Mouse (Mus musculus) brain, embryonic 14.5 days (tissue): ENCODE results near the gene Actg1. TPM values are rescaled to one million over a fixed set of nuclear protein-coding genes. Genes with fewer than 3 reads are reported as not detected.

Source experiments
- DNase-seq: peaks from one replicate; pipeline ENCODE4 v3.0.0-alpha.2; 2011; ENCODE audit warnings: low read depth
- CTCF ChIP-seq: fragments of 200-500 bp; IDR thresholded peaks from 2 replicates; pipeline ENCODE4 v1.5.1; 2012; ENCODE audit warnings: inconsistent platforms, mild to moderate bottlenecking, moderate library complexity, borderline replicate concordance; ENCODE audit not compliant: insufficient read depth, insufficient read length; ENCODE audit errors: extremely low read depth
- POLR2A ChIP-seq: fragments of 200-500 bp; IDR thresholded peaks from 2 replicates; pipeline ENCODE4 v1.6.1; 2012; ENCODE audit warnings: mild to moderate bottlenecking, inconsistent platforms, borderline replicate concordance; ENCODE audit not compliant: poor library complexity, insufficient read depth, insufficient read length, severe bottlenecking; ENCODE audit errors: extremely low read depth
- polyA plus RNA-seq: library from polyadenylated mRNA; depleted of rRNA; stranded (reverse); fragments of >200 nt; gene quantifications from 2 replicates; pipeline ENCODE4 v1.2.3, GENCODE M21; 2012; rRNA removed

Actg1 gene
- polyA plus RNA-seq: 1,716 and 3,108 TPM in 2 replicates

DNA sequence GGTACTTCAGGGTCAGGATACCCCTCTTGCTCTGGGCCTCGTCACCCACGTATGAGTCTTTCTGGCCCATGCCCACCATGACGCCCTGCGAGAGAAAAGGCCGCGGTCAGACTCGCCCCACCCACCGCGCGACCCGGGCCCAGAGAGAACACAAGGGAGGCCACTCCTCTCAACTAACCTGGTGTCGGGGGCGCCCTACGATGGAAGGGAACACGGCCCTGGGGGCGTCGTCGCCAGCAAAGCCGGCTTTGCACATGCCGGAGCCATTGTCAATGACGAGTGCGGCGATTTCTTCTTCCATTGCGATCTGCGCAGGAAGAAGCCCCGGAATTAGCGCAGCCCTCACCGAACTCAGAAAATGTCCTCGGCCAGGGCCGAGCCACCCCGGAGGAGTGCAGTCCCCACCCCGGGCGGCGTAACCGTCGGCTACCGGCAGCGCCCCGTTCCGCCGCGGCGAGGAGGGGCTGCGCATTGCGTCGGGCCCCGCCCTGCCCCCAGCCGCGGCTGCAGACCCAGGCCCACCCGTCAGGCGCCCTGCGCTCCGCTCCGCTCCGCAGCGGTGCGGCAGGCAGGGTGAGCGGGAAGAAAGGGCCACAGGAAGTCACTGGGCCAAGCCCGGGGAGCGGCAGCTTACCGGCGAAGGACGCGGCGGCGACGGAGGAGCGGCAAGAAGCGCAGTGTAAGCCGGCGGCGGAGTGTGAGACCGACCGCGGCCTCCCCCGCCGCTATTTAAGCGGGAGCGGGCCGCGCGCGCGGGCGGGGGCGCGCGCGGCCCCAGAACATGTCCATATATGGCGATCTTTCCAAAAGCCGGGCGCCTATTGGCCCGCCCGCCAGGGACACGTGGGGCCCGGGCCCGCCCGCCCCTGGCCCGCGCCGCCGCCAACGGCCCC, at the start of gene Actg1:
Gene Actg1 (minus strand): TSS at position 752 of the 893 bp plus-strand sequence.
- peak; percentile 94 for DNase-seq
- TF ChIP-seq POLR2A (peak; percentile 93), CTCF (no peak)

DNA sequence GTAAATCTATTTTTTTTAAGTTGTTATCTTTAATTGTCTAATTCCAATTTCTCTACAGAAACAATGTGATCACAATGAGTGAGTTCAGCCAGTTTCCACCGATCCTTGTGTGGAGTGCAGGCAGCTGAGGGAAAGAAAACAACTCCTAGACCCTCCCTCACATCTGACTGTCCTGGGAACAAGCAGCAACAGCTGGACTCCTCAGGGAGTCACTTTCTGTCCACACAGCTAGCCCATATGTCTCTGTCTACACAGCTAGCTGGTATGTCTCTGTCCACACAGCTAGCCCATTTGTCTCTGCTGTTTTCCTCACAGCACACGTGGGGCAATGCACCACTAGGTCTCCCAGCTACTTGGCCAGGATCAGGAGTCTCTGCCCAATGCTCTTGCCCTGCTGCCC, 49.3 kb upstream of the Actg1 start:
- DNase-seq: no peak
- TF ChIP-seq POLR2A (no peak), CTCF (no peak)

- TF ChIP-seq POLR2A (no peak), CTCF (no peak)
- no peak for DNase-seq
Observed at GRCm38 (mm10) chr11:120395661-120396060, 47.3 kb upstream of the Actg1 start.

DNA sequence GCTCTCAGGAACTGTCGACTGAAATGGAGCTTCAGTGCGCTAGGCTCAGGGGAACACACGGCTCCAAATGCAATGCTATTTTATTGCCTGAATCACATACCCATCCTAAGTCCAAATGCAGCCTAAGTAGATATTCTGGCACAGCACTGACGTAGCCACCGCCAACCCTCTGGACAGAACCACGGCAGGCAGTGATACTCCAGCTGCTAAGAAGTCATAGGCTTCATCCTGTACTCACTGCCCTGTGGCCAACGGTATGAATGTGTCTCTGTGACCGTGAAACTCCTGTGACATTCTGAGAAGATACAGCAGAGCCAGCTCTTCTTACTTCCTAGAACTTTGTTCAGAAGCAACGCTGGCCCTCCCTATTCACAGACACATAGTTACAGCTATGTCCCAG, 40.2 kb upstream of the Actg1 start:
- no peak for TF ChIP-seq CTCF
- TF ChIP-seq POLR2A: no peak
- no peak for DNase-seq

DNA sequence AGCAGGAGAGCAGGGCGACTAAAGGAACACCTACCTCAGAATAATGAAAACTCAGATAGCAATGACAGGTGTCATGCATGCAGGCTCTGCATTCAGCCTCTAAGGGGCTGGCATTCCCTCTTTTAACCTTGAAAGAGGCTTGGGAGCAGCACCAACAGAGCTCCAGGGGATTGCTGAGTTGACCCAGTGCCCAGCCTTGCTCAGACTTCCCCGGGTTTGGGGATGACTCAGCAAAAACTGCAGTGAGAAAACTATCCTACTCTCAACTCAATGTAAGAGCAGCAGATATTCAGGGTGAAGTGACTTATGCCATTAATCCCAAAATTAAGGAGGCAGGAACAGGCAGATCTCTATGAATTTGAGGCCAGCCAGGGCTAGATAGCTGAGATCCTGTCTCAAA, 38.8 kb upstream of the Actg1 start:
- DNase-seq: no peak
- TF ChIP-seq POLR2A: no peak
- no peak for TF ChIP-seq CTCF

- no peak for DNase-seq
- TF ChIP-seq POLR2A (no peak), CTCF (no peak)
Observed at GRCm38 (mm10) chr11:120386632-120387031, 38.3 kb upstream of the Actg1 start.

DNA sequence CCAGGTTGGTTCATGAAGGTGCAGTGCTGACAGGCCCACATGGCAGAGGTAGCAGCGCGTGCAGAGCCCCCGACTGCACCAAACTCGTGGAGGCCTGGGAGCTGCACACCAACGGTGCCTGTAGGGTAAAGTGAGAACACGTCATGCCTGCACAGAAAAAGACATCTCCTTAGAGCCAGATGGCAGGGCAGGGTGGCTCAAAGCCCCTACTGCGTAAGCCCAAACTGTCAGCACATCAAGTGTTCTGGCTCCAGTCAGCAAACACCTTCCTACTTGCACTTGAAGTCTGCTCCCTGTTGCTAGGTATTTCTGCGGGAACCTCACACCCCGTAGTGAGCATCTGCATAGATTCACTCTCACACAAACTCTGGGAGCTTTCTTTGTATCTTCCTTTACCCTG, 34.2 kb upstream of the Actg1 start:
- no peak for DNase-seq
- TF ChIP-seq CTCF: no peak
- no peak for TF ChIP-seq POLR2A

DNA sequence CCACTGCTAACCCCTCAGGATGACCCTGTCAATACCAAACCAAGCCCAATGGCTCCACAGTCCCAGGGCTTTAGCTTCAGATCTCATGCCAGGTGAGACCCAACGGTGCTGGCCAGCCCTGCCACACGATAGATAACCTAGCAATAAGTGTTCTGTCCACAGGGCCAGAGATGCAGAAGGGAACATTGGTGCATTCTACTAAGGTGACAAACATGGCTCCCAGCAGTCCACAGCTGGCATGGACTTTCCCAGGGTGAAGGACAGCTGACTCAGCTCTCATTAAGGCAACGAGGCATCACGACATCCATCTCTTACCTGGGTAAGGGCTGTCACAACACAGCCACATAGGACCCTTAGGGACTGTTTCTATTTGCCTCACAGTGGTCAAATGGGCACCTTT, 32.8 kb upstream of the Actg1 start:
- TF ChIP-seq POLR2A: no peak
- no peak for TF ChIP-seq CTCF
- DNase-seq: no peak

DNA sequence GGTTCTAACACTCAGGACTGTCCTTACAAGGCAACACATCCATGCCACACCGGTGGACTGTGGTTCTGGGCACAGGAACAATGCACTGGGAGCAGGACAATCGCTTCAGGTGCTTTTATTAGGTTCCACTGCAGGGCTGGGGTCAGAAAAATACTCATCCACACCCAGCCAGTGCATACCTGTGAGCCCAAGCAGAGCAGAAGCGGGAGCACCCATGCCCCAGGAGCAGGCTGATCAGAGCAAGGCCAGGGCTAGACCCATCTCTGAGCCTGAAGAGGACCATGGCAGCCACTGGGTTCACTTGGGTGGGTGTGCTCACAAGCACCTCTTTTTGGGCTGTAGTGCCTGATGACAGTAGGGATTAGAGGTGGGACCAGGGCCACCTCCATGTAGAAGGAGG, 31.9 kb upstream of the Actg1 start:
- DNase-seq: no peak
- TF ChIP-seq POLR2A (no peak), CTCF (no peak)

GRCm38 (mm10) chr11:120378611-120379540, 30.5 kb upstream of the Actg1 start, which contains the start of gene Faap100:
TSS of gene Faap100 (minus strand) at chr11:120378764.
- peak; percentile 69 for TF ChIP-seq CTCF
- peak; percentile 92 for TF ChIP-seq POLR2A
- DNase-seq: peak; percentile 97

DNA sequence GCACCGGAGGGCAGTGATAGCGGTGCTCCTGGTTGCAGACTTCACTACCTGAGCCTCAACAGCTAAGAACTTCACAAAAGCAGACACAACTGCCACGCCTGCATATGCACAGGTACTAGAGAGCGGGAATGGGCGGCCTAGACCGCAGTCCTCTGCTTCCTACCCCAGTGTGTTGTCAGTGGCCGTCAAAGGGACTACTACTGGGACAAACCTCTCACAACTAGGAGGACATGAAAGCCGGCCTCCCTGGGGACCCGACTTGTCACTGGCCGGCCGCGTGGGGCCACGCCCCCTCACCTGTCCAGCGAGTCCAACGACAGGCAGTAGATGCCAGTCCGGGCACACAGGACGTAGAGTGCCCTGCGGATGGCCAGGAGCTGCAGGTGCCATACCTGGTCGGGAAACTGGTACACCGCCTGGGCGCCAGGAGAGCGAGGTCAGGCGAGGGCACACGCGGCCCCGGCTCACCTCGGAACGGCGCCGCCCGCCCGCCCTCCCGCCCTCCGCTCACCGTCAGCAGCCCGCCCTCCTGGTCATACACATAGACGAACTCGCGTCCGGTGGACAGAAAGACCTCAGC, 29.8 kb upstream of the Actg1 start:
- TF ChIP-seq POLR2A (no peak), CTCF (no peak)
- peak; percentile 43 for DNase-seq
